Mouse (Mus musculus) heart, postnatal 10 days (tissue): ENCODE measurements around the gene Acss2. TPM values are rescaled to one million over a fixed set of nuclear protein-coding genes. Genes with fewer than 3 reads are reported as not detected.
"Not testable (repeated sequence)": the region's sequence is repeated elsewhere in the genome, so short reads cannot be mapped to it uniquely, and the experiment has no call there.

Experiments
- DNase-seq, 2 experiments: peaks; one replicate each; pipeline ENCODE4 v3.0.0; 2021
- intact Hi-C: fragments of 180-260 bp; cut with DNase I; formaldehyde crosslinking; loops from one replicate; pipeline ENCODE4 v1.15.1; 2025
- total RNA-seq, 2 experiments: library from RNA; stranded (reverse); gene quantifications; 2 replicates each; pipeline ENCODE4 v1.2.3; 2021

The Acss2 gene
- total RNA-seq, 2 experiments from 2014 or later = 26.8 to 27.8 TPM

- DNase-seq = no peak
- intact Hi-C loops = no loop called here
Measured at GRCm38 (mm10) chr2:155585082-155585481, 67.3 kb downstream of the Acss2 start.

GRCm38 (mm10) chr2:155585486-155585885, 67.7 kb downstream of the Acss2 start:
- intact Hi-C loops = no loop called here
- no peak for DNase-seq

- intact Hi-C loops = no loop called here
- no peak for DNase-seq
Measured at GRCm38 (mm10) chr2:155588136-155588535, 70.4 kb downstream of the Acss2 start.

GRCm38 (mm10) chr2:155589521-155589920, 71.8 kb downstream of the Acss2 start:
- intact Hi-C loops = no loop called here
- DNase-seq = no peak

- DNase-seq = no peak
- intact Hi-C loops = no loop called here
Measured at GRCm38 (mm10) chr2:155590876-155591275, 73.1 kb downstream of the Acss2 start.

GRCm38 (mm10) chr2:155591676-155592075, 73.9 kb downstream of the Acss2 start:
- intact Hi-C loops = no loop called here
- peak in 1 of 2 experiments; percentile 24 for DNase-seq

GRCm38 (mm10) chr2:155592137-155592853, 74.5 kb downstream of the Acss2 start, which contains the start of gene Gss:
Gss (minus strand) TSS chr2:155592810.
- intact Hi-C loops = no loop called here

GRCm38 (mm10) chr2:155592854-155593283, 75.1 kb downstream of the Acss2 start:
- no peak for DNase-seq
- intact Hi-C loops = no loop called here

More at GRCm38 (mm10) chr2:155592137-155592853, 74.5 kb downstream of the Acss2 start, which contains the start of gene Gss:
- DNase-seq = peak; percentile 100

GRCm38 (mm10) chr2:155595516-155595915, 77.8 kb downstream of the Acss2 start:
- no peak for DNase-seq
- intact Hi-C loops = no loop called here

GRCm38 (mm10) chr2:155603707-155604106, 86.0 kb downstream of the Acss2 start:
- DNase-seq = no peak
- intact Hi-C loops = no loop called here

- intact Hi-C loops = no loop called here
- no peak for DNase-seq
Measured at GRCm38 (mm10) chr2:155604560-155605235, 87.0 kb downstream of the Acss2 start.

- DNase-seq, intact Hi-C loops: not testable (repeated sequence)
Measured at GRCm38 (mm10) chr2:155605236-155605589, 87.5 kb downstream of the Acss2 start.

GRCm38 (mm10) chr2:155606360-155606759, 88.6 kb downstream of the Acss2 start:
- intact Hi-C loops = no loop called here
- peak; percentile 69 to 82 for DNase-seq

GRCm38 (mm10) chr2:155610978-155611377, 93.2 kb downstream of the Acss2 start, which contains the start of gene Myh7b:
Myh7b (plus strand) TSS chr2:155611212.
- peak; percentile 58 to 80 for DNase-seq
- intact Hi-C loops = no loop called here

- DNase-seq = no peak
- intact Hi-C loops = no loop called here
Measured at GRCm38 (mm10) chr2:155611834-155612550, 94.2 kb downstream of the Acss2 start.

- DNase-seq = peak; percentile 77 to 80
- intact Hi-C loops = no loop called here
Measured at GRCm38 (mm10) chr2:155613326-155613755, 95.6 kb downstream of the Acss2 start.

- intact Hi-C loops = no loop called here
- no peak for DNase-seq
Measured at GRCm38 (mm10) chr2:155613953-155614352, 96.2 kb downstream of the Acss2 start.

- DNase-seq = no peak
- intact Hi-C loops = no loop called here
Measured at GRCm38 (mm10) chr2:155616971-155617370, 99.2 kb downstream of the Acss2 start.

- peak; percentile 90 to 95 for DNase-seq
- intact Hi-C loops = loop anchor here (1.0 kb wide), 1 partner anchor 104 kb away; no protein-coding TSS in a partner anchor
Measured at GRCm38 (mm10) chr2:155619817-155620216, 102.1 kb downstream of the Acss2 start.

- no peak for DNase-seq
Measured at GRCm38 (mm10) chr2:155622606-155623005, 104.9 kb downstream of the Acss2 start.

GRCm38 (mm10) chr2:155623996-155624395, 106.2 kb downstream of the Acss2 start:
- intact Hi-C loops = no loop called here
- DNase-seq = no peak

More at GRCm38 (mm10) chr2:155622606-155623005, 104.9 kb downstream of the Acss2 start:
- intact Hi-C loops = no loop called here
